Mouse (Mus musculus): ENCODE results near the gene Car5b. TPM values are rescaled to one million over a fixed set of nuclear protein-coding genes. Genes with fewer than 3 reads are reported as not detected.

The Car5b gene
- polyA plus RNA-seq, 1 experiment: 0.03 TPM

GRCm38 (mm10) chrX:163999848-164000247, 27.9 kb downstream of the Car5b start:
- TF ChIP-seq GATA1 (IDR thresholded peaks at IDR 0.05; ENCODE audit: low read length): no peak

- no peak for TF ChIP-seq GATA1 (IDR thresholded peaks at IDR 0.05; ENCODE audit: low read length)
These were observed 31.0 kb downstream of the Car5b start for GRCm38 (mm10) chrX:163996754-163997153.

- TF ChIP-seq GATA1 (IDR thresholded peaks at IDR 0.05; ENCODE audit: low read length): no peak
These were observed 40.0 kb downstream of the Car5b start for GRCm38 (mm10) chrX:163987718-163988374.

- no peak for TF ChIP-seq GATA1 (IDR thresholded peaks at IDR 0.05; ENCODE audit: low read length)
These were observed 45.7 kb downstream of the Car5b start for GRCm38 (mm10) chrX:163982129-163982528.

- TF ChIP-seq GATA1 (IDR thresholded peaks at IDR 0.05; ENCODE audit: low read length): no peak
These were observed 46.3 kb downstream of the Car5b start for GRCm38 (mm10) chrX:163981500-163981899.

DNA sequence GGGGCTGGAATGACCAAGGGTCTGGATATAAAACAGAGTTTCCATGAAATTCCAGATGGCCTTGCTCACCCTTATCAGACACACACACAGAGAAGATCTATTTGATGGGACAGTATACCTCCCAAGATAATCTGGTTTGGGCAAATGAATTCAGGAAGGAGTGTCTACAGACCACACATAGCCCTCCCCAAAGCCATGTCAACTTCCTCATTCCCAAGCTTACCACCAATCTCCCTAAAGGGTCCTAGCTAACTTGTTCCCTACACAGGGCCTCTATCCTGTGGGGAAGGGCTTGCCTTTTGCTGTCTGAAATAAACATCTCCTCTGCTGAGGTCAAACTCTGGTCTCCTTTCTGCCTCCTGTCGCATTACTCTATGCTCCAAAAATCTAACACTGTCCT, 46.7 kb downstream of the Car5b start:
- TF ChIP-seq GATA1 (IDR thresholded peaks at IDR 0.05; ENCODE audit: low read length): no peak

DNA sequence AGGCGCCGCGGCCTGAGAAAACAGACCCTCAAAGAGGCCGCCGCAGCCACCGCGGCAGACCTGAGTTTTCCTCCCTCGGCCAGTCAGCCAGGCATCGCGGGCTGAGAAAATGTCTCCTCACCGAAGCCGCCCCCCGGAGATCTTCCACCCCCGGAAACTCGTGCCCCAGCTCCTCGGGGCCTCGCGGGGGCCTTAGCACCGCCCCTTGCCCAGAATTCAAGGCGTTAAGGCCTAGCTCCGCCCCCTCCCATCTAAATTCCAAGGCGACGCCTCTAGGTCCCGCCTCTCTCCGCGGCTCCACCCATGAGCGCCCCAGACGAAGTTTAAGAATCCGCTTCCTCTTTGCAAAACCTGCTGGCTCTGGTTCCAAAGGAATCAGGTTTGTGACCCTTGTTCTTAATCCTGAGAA, 69.3 kb downstream of the Car5b start, which contains the start of gene Zrsr2:
Gene Zrsr2 (minus strand): TSS at position 195 of the 409 bp plus-strand sequence.
- no peak for TF ChIP-seq GATA1 (IDR thresholded peaks at IDR 0.05; ENCODE audit: low read length)

GRCm38 (mm10) chrX:163957803-163958466, 69.9 kb downstream of the Car5b start:
- no peak for TF ChIP-seq GATA1 (IDR thresholded peaks at IDR 0.05; ENCODE audit: low read length)

DNA sequence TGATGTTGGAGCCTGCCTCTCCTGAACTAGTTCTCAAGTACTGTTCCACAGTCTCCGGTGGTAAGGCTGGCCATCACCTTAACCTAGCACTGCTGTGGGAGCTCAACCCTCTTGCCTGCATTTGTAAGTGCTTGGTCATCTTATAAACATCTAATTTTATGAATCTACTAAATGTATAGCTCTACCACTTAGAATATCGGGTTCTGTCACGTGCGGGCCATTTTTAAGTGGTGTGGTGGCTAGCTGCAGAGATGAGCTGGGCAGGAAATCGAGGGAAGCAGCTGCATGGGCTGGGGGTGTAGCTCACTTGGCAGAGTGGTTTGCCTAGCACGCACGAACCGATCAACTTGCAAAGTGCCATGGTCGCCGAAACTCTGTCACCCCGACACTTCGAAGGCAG, 70.4 kb downstream of the Car5b start:
- no peak for TF ChIP-seq GATA1 (IDR thresholded peaks at IDR 0.05; ENCODE audit: low read length)

DNA sequence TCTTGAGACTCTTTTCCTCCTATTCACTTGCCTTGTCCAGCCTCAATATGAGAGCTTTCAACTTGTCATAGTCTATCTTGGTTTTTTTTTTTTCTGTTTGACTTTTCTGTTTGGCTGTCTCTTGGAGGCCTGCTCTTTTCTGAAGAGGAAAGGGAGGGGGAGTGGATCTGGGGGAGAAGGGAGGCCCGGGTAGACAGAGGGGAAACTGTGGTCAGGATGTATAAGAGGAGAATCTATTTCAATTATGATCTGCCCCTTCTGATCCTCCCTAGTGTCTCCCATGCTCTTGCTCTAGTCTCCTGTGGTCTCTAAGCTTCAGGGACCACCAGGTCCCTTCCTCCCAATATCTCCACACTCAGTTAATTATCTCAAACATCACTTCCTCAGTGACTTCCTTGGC, 76.2 kb downstream of the Car5b start:
- no peak for TF ChIP-seq GATA1 (IDR thresholded peaks at IDR 0.05; ENCODE audit: low read length)

DNA sequence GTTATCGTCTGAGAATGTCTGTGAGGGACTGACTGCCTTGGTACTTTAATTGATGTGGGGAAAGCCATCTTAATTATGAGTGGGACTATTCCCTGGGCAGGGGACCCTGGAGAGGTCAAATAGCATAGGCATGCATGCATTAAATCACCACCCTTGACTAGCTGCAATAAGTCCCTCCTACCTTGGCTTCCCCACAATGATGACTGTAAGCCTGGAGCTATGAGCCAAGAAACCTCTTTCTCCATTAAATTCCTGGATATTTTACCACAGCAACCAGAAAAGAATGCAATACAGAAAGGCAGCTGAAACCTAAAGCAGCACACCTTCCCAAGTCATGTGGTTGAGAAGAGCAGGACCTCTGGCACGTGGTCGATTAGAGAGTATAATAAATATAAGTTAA, 83.4 kb downstream of the Car5b start:
- TF ChIP-seq GATA1 (IDR thresholded peaks at IDR 0.05; ENCODE audit: low read length): no peak

- TF ChIP-seq GATA1 (IDR thresholded peaks at IDR 0.05; ENCODE audit: low read length): no peak
These were observed 89.2 kb downstream of the Car5b start for GRCm38 (mm10) chrX:163938587-163938986.

- TF ChIP-seq GATA1 (IDR thresholded peaks at IDR 0.05; ENCODE audit: low read length): no peak
These were observed 93.1 kb downstream of the Car5b start for GRCm38 (mm10) chrX:163934731-163935130.

GRCm38 (mm10) chrX:163929550-163929949, 98.2 kb downstream of the Car5b start:
- TF ChIP-seq GATA1 (IDR thresholded peaks at IDR 0.05; ENCODE audit: low read length): no peak

Other genes starting within 250 kb of the Car5b start
- 5.6 and 8.3 TPM in 2 replicates for gene Ap1s2, start 119.0 kb downstream of the Car5b start, polyA plus RNA-seq (2012)
- gene Zrsr2, start 69.3 kb downstream of the Car5b start, polyA plus RNA-seq (2012): 29.4 and 32.0 TPM in 2 replicates
- 39.7 and 42.1 TPM in 2 replicates for gene Siah1b, start 48.5 kb upstream of the Car5b start, polyA plus RNA-seq (2012)
- gene Cltrn, start 60.8 kb upstream of the Car5b start, polyA plus RNA-seq (2012): not detected in 2 replicates
- not detected in 2 replicates for gene Ace2, start 111.3 kb upstream of the Car5b start, polyA plus RNA-seq (2012)
- not detected in 2 replicates for gene Bmx, start 230.2 kb upstream of the Car5b start, polyA plus RNA-seq (2012)
- not detected in 2 replicates for gene Pir, start 241.4 kb upstream of the Car5b start, polyA plus RNA-seq (2012)

Data from G1E-ER4 (cell line).